Mouse (Mus musculus) CD8-positive naive resting alpha-beta T cell, adult 2 months (primary cell): ENCODE data around the gene Daw1.

Source experiments
- DNase-seq, 2 experiments: peaks; one replicate each; pipeline ENCODE4 v3.0.0; 2022; ENCODE audit warnings: low read depth in 2 of 2, low spot score in 2 of 2

The Daw1 gene

DNA sequence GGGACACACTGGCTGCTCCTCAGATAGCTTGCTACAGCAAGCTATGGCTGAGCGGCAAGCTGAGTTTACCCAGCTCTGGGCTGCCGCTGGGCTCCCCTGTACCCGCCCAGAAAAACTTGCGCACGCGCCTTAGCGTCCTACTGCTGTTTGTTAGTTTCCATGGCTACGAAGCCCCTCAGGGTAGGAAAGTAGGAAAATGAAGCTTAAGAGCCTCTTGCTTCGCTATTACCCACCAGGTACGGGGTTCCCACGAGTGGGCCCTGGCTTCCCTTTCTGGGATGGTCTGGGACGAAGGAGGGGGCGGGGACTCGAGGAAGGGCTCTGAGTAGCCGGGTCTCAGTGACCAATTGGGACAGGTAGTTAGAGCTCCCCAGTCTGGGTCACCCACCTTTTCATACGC, at the start of gene Daw1:
Gene Daw1 (plus strand): TSS at position 150 of the 400 bp plus-strand sequence.
- no peak for DNase-seq

DNA sequence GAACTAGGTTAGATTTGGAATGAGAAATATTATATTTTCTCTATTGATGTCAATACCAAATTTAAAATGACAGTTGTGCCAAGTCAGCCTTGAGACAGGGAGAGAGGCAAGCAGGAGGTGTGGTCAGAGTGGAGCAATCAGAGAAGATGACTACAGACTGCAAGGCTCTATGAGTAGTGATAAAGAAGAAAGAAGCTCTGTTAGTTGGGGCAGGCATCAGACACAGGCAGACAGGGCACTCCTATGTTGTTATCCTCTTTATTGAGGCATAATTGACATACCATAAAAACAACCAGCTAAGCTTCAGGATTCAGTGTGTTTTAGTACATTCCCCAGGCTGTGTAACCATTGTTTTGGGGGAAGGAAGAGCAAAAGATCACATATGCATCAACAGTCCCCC, 48.6 kb upstream of the Daw1 start:
- DNase-seq: no peak

DNA sequence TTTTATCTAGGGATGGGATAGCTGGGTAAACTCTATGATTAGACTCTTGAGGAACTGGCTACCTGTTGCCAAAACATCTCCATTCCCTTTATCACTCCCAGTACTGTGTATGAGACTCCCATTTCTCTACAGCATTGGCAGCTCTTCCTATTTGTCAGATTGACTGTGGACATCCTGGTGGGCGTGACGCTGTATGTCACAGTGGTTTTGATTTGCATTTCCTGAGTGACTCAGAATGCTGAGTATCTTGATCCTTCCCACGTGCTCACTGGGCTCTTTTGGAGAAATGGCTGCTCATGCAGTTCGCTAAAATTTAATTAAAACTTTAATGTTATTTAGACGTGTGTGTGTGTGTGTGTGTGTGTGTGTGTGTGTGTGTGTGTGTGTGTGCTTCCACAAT, 47.8 kb upstream of the Daw1 start:
- no peak for DNase-seq

DNA sequence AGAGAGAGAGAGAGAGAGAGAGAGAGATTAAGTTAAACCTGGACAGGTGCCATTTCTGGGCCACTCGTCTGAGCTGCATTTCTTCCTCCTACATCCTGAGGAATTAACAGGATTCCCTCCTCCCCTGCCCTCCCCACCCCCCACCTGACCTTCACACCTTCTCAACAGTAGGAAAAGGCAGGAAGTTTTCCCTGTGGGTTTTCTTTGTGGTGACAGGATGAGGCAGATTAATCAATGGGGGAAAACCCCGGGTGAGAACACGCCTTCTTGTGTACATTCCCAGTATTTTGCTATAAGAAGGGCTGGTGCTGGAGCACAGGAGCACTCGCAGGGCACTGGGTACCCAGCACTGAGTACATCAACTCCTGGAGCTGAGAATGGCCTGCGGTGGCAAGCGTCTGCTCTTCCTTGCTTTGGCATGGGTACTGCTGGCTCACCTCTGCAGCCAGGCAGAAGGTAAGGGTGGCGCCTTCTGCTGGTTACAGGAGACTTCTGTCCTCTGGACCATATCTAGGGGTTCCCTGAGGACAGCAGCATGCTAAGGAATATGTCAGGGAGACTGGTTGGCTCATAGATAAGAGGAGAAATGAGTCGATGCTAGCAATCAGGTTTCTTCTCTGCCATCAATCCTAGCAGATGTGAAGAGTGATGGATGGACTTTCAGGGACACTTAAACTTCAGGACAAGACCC, 43.0 kb upstream of the Daw1 start, which contains the start of gene Ccl20:
Gene Ccl20 (plus strand): TSS at position 320 of the 691 bp plus-strand sequence.
- DNase-seq: no peak

DNA sequence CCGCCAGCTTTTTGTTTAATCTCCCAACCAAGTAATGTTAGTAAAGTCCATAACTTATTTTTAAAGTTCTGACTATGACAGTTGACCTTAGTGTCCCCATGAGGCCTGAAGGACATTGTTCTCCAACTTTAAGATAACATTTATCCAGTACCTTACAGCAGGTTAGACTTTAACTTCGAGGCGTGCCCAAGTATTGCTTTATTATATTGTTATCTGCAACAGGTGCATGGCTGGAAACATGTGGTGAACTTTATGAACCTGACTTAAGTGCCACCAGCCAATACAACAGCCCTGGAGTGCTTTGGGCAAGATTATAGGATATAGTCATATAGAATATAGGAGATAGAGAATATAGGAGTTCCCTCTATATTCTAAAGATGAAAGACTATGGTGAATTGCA, 42.3 kb upstream of the Daw1 start:
- DNase-seq: no peak

DNA sequence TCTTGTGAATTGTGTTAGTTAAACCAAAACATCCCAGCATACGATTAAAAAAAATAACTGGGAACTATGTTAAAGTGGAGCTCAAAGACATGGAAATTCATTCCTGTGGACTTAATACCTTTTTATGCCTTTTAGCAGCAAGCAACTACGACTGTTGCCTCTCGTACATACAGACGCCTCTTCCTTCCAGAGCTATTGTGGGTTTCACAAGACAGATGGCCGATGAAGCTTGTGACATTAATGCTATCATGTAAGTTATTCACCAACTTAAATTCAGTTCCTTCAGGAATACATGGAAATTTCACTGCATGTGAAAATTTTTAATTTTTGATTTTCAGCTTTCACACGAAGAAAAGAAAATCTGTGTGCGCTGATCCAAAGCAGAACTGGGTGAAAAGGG, 41.9 kb upstream of the Daw1 start:
- DNase-seq: no peak

DNA sequence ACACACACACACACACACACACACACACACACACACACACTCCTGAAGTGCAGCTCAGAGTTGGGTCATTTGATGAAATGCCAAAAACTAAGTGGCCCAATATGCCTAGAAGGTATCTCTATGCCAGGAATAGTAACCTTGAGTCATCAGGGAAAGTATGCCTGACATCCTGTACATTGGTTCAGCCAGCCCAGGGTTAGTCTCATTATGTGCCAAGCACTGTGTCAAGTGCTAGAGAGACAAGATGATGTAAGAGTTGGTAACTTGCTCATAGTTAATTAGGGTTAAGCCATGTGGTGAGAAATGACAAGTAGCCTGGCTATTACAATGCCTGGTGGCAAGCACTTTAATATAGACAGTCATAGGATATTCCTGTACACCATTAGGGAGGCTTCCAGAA, 39.6 kb upstream of the Daw1 start:
- DNase-seq: no peak

DNA sequence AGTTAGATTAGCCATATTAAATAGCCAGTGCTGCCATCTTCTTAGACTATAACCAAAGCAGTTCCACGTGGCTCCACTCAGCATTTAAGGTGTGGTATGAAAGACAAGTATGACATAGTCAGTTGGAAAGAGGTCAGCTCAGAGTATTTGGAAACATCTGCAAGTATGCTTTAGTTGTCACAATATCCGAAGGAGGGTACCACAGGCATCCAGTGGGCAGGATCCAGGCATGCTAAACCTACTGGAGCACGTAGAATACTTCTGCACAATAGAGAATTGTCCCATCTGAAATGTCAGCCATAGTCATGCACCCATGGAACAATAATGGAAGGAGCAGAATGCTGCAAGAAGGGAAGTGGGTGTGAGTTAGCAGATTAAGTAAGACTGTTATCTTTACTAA, 39.2 kb upstream of the Daw1 start:
- no peak for DNase-seq

DNA sequence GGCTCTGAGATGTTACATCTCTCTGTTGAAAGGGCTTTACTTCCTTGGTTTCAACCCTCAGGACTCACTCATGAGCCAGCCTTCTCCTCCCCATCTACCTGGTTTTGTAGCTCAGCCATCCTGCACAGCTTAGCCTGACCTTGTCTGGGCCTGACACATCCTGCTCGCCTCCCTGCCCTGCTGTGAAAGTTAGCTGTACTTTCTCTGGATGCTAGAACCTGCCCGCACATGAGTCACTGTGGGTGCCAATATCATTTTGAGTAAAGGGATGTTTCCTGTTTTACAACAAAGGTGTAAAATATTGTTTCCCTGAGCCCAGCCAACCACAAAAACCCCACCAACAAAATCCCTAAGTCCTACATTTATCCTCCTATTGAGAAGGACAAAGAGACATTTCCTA, 36.4 kb upstream of the Daw1 start:
- DNase-seq: no peak

DNA sequence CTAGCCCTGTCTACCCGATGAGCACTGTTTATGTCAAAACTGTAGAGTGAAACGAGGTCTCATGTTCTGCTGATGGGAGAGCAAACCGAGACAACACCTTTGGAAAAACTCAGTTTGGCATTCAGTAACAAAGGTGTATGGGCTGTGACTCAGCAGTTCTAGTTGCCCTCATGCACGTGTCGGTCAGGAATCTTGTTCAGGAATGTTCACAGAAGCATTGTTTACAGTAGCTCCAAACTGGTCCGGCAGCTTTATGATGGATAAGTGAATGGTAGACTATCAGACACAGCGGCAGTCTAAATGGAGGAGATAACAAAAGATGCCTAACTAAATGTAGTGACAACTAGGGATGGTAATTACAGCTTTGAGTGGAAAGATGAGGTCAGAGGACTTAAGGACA, 23.7 kb upstream of the Daw1 start:
- no peak for DNase-seq

DNA sequence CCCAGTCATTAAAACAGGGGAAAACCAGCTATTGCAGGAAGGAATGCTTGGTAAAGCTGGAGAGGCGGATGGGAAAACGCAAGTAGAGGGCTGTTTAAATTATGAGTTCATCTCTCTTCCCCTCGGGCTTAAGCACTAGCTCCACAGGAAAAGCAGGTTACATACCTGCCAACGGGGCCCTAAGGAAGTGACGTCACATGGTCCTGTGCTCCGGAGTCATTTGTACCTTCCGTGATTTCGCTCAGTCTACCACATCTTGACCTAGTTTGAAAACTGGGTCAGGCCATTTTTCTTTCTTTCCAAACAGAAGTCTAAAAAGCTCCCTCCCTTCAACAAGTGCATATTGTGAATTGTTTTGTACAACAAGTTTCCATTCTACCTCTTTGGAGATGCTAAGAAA, 21.7 kb upstream of the Daw1 start:
- no peak for DNase-seq

DNA sequence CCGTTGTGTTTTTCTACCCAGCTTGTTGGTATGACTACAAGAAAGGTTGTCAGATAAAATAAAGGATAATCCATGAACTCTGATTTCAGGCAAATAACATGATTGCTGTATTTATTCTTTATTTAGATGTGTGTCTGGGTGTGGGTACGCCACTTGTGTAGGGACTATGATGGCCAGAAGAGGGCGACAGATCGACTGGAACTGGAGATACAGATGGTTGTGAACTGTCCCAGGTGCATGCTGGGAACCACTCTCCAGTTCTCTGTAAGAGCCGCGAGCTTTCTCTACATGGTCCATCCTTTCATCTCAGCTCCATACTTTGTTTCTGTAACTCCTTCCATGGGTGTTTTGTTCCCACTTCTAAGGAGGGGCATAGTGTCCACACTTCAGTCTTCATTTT, 20.8 kb upstream of the Daw1 start:
- no peak for DNase-seq

DNA sequence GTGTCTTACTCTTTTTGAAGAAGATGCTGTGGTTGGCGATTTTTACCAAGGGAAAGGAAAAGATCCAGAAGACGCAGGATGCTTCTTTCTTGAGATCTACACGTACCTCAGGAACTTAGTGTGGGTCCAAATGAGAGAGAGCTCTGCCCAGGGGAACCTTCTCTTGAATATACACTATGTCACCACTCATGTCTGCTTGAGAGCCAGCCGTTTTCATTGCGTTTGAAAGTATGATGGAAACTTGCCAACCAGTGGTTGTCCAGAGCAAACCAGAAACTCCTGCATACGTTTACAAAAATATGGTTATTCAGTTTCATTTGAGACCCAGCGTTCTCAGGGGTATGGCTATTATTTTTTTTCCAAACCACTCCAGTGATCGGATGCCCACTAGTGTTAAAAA, 18.0 kb upstream of the Daw1 start:
- no peak for DNase-seq

DNA sequence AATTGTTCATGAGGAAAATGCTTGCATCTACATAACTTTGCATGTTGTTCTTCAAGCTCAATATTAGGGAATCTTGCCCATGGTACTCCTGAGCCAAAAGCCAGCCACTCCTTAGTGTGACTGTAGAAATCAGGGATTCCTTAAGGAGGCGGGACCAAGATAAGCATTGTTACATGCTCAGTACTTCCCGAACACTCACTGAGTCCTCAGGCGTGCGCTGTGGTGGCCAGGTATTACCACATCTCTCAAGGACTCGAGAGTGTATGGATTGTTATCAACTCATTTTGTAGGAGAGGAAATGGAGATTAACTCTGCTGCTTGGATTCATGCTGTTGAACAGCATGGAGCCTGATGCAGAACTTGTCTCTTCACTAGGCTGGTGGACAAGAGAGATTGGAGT, 17.5 kb upstream of the Daw1 start:
- DNase-seq: no peak

DNA sequence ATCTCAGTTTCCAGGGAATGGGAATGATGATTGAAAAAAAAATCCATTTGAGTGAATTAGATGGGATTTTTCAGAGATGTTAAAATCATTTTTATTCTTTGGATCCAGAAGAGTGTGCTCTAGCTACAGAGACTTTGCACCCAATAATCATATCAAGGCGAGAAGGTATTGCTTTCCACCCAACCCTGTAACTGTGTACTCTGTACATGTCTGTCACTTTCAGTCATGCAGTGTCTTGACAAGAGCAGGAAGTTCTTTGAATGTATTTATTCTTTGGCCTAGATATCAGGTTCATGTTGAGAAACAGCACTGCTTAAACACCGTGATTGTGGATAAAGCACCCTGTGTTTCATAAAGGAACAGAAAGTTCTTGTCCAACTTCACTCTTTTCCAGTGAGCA, 13.0 kb upstream of the Daw1 start:
- no peak for DNase-seq

DNA sequence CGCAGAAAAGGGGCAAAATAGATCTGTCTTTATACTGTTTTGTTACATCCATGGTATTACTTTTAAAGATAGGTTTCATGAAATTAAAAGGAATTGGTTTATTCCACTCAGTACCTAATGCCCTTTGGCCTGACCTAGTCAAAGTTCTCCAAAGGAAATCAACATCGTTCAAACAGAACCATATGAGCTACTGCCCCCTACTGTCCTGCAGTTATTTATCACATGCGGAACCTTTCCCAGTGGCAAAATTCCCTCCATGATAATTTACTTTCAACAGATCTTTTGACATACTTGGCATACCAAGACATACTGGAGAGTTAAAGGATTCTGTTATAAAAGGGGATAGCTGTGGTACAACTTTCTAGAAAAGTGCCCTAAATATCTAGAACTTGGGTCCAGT, 9.3 kb upstream of the Daw1 start:
- no peak for DNase-seq

DNA sequence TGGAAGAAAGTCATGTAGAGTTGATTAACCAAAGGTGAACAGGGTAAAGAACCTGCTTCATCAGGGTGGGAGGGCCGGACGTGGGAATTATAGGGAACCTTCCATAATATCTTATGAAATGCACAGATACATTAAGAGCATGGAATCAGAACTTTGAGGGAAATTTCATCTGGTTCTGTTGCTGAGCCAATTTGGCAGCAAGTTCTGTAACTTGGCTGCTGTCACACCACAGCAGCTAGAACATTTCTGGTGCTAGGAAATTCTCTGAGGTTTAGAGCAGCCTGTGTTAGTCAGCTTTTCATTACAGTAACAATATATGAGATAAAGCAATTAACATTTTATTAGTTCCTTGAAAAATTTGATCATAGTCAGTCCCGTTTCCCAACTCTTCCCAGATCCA, 6.6 kb upstream of the Daw1 start:
- DNase-seq: no peak

DNA sequence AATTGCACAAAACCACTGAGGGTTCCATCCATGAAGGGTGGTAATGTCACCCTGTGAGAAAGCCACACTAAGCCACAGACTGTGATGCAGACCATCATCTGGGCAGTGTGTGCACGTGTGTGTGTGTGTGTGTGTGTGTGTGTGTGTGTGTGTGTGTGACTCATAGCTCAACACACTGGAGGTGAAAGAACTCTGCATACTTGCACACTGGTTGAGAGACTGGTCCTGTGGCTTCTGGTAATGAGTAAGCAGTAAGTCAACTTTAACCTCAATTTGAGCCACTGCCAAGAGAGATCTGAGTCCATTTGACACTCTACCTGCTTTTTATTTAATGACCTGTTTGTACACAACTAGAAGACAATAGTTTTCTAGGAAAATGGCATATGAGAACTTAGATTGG, 2.7 kb upstream of the Daw1 start:
- no peak for DNase-seq

DNA sequence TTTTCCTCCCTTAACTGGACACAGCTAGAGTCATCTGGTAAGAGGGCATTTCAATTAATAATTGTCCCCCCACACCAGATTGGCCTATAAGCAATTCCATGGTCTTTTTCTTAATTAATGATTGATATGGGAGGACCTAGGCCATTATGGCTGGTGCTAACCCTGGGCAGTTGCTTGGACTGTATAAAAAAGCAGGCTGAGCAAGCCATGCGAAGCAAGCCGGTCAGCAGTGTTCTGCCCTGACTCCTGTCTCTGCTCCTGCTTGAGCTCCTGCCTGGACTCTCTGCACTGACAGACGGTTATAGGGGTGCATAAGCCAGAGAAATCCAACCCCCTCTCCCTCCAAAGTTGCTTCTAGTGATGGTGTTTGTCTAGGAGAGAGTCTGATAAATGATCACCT, 2.1 kb downstream of the Daw1 start:
- no peak for DNase-seq

DNA sequence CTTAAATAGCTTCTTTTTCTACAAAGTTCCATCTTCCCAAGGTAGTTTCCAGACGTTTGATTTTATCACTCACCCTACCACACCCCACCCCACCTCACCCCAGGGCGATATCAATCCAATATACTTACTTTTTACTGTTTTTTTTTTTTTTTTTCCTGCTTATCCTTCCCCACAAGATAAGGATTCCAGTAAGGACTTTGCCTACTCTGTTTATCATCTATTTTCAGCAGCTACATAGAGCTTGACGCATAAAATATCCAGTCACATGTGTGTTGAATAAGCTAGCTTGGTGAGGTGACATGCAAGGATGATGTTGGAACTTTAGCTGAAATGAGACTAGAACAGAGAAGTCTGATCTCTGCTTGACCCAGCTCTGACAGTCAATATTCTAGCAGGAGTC, 4.5 kb downstream of the Daw1 start:
- DNase-seq: no peak

DNA sequence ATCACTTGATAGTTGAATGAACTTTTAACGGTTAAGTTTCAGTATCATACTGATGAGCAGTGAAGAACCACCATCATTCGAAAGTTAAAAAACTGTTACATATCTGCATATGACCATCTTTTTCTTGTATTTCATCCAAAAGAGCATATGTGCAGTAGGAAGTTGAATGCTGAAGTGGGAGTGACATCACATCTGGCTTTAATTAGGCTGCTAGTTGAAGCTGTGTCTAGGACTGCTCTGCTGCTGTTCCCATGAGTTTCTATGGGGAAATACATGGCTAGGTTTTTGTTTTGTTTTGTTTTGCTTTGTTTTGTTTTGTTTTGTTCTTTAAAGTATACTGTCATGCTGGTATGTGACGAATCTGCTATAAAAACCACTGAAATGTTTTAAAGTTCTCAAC, 9.6 kb downstream of the Daw1 start:
- no peak for DNase-seq

DNA sequence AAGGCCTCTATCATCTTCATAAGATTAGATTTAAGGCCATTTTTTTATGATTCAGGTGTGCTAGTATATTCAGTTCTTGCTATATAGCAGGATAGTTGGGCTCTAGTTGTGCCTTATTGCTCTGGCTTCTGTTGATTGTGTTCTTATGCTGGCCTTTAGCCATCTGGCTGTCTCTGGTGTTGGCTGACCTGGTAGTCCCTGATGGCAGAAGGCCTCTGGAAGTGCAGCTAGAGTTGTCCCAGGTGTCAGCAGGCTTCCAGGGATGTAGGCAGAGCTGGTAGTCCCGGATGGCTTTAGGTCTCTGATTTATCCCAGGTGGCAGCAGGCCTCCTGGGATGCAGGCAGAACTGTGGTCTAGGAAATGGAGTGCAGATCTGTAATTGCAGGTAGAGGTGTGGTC, 16.4 kb downstream of the Daw1 start:
- DNase-seq: no peak

DNA sequence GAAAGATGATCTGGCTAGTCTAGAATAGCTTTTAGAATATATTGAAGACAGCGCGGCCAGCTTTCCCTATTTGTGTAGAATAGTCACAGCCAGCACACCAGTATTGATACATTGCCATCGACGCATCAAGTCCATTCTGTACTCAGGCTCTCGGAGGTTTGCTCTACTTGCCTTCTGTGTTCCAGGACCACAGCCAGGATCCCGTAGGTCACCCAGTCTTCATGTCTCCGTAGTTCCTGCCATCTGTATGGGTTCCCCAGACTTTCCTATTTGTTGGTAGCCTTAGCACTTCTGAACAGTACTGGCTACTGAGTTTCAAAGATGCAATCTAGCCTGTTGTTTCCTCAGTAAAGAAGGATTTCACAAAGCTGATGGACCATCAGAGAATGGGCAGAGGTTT, 20.0 kb downstream of the Daw1 start:
- DNase-seq: no peak

DNA sequence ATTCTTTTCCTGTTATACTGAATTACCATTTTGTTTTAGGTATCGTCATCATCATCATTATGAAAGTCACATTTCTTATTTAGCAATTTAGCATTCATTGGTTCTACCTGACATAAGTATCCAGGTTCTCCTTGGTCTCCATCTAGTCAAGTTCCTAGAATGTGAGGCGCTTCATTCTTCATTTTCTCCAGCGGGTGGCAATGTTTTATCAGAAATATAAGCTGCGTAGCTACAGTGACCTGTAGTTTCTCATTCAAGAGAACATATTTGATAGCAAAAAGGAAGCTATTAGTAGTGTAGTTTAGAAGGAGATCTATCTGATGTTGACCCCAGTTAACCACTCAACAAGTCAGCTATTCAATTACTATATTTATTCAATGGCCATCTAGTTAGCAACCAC, 21.9 kb downstream of the Daw1 start:
- DNase-seq: no peak
